Mouse (Mus musculus) inflammation-experienced regulatory T-cells, adult 6 months (primary cell): Measurements from ENCODE around the gene Catip. TPM values are rescaled to one million over a fixed set of nuclear protein-coding genes. Genes with fewer than 3 reads are reported as not detected.
A peak's percentile ranks its signal among the peaks of the same experiment; 100 is the strongest.
"Not testable (repeated sequence)": the region's sequence is repeated elsewhere in the genome, so short reads cannot be mapped to it uniquely, and the experiment has no call there.

ENCODE experiments used
- ATAC-seq: one replicate; pipeline ENCODE4 v1.8.0; 2017
- polyA plus RNA-seq, 3 experiments: library from polyadenylated mRNA; unstranded; fragments of 100-300 nt; shearing (Covaris generic); gene quantifications; one replicate each; pipeline ENCODE4 v1.2.1; 2017

Gene Catip
- polyA plus RNA-seq, 3 experiments from 2014 or later, result not detected

DNA sequence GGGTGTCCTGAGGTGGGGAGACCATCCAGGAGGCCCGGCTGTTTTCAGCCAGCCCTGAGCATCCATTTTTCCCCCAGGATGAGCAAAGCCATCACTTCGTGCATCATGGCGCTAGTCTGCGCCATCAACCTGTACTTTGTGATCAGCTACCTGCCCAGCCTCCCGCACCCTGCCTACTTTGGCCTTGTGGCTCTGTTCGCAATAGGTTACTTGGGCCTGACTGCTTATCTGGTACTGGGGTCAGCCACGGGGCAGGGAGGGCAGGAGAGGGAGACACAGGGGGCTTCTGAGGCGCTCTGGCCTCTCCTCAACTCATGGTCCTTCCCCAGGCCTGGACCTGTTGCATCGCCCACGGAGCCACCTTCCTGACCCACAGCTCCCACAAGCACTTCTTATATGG is 23.2 kb downstream of the Catip start:
- ATAC-seq, result no peak

DNA sequence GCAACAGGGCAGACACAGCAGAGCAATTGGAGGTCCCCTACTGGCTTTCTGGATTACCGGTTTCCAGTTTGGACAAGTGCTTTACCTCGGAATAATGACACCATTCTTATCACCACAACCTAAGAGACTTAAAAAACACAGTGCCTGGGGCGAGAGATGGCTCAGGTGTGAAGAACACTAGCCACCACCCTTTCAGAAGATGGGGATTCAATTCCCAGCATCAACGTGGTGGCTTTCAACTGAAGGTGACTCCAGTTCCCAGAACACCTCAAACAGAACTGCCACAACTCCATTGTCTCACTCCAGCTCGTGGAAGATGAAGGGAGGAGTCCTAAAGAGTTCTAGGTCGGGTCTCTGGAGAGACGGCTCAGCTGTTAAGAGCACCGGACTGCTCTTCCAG is 23.6 kb downstream of the Catip start:
- ATAC-seq, result no peak

DNA sequence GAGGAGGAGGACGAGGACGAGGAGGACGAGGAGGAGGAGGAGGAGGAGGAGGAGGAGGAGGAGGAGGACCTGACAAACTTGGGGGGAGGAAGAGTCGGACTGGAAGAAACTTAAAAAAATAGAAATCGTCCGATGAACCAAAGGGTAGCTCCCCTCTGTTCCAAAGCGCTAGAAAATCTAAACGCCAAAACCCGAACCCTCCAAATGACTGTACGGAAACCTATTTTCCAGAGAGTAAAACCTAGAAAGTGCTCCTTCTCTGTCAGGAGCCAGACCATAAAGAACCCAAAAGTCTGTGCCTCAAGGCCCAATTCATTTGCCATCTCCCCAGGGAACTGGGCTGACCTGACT is 24.4 kb downstream of the Catip start:
- ATAC-seq, result no peak

DNA sequence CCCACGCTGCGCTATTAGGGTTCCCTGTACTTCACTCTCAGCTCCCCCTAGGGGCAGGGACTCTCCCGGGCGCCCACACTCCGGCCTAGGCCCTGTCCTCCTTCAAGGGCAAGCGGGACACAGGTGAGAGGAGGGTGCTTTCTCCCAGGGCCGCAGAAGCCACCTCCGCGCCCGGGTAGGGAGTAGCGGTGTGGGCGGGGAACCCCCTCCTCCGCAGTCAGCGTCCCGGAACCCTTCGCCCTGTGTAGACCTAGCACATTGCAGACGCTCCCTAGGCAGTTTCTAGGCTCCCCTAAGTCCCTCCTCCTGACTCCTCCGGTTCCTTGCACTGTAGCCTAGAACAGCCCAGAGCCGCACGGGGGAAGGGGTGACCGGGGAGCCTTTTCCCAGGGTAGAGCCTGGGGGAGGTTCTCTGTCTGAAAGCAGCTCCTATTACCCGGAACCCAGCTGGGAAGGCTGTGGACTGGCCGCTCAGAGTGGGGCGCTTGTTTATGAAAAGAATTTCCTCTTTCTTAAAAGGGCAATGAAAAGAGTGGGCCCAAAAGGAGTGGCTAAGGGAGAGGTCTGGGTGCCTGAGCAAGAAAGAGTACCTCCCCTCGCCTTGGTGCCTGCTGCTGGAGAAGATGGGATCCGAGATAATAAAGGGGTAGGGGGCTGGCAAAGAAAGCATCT is 24.9 kb downstream of the Catip start:
- ATAC-seq, result peak; percentile 70

DNA sequence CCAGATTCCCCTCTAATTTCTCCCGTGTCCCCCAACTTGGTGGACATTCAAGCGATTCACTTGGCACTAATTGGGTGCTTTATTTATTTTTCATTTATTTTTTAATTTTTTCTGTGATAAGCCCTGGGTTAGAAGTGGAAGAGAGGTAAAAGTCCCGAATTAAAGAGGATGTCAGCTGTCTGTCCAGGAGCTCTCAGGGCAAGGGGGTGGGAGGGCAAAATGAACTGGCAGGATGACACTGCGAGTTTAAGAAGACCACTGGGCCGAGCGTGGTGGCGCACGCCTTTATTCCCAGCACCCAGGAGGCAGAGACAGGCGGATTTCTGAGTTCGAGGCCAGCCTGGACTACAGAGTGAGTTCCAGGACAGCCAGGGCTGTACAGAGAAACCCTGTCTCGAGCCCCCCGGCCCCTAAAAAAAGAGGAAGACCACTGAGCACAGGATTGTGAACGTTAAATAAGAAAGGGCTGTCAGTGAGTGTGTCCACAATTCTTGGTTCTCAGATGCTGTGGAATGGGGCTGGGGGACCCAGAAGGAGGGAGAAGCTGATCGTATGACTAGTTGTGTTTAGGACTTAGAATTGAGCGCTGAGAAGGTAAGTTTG is 25.6 kb downstream of the Catip start:
- no peak for ATAC-seq

DNA sequence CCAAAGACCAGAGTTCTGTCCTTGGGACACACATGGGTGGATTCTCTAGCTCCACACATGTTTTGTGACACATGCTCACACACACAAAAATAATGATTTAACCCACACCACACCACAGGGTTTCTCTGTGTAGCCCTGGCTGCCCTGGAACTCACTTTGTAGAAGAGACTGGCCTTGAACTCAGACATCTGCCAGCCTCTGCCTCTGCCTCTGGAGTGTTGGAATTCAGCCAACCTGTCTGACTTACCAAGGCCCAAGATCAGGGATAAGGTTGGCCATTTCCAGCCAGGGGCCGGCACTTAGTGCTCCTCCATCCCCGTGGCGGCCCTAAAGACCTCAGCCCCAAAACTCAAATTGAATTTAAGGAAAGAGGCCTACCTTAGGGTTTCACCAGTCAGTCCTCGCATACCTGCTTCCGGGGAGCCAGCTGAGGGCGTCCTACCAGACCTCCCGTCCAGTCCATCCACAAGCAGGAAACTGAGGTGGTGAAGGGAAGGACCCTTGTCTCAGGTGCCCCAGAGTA is 26.6 kb downstream of the Catip start:
- no peak for ATAC-seq

DNA sequence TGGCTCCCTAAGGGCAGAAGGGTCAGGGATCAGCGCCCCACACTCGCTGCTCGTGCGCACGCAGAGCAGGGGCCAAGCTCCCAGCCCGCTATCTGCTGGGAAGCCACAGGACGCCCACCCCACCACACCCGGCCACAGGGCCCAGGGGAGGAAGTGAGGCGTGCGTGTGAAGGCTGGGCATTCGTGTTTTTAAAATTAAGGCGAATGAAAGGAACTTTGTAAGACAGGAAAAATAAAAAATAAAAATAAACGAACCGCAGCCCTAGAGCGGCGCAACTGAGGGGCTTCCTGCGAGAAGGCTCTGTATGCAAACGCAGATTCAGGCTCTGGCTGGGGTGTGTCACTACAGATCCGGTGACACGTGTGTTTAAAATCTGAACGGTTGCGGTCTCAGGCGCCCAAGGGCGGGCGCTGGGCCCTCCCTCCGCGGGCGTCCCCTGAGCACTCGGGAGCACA is 28.0 kb downstream of the Catip start:
- ATAC-seq, result peak; percentile 41

DNA sequence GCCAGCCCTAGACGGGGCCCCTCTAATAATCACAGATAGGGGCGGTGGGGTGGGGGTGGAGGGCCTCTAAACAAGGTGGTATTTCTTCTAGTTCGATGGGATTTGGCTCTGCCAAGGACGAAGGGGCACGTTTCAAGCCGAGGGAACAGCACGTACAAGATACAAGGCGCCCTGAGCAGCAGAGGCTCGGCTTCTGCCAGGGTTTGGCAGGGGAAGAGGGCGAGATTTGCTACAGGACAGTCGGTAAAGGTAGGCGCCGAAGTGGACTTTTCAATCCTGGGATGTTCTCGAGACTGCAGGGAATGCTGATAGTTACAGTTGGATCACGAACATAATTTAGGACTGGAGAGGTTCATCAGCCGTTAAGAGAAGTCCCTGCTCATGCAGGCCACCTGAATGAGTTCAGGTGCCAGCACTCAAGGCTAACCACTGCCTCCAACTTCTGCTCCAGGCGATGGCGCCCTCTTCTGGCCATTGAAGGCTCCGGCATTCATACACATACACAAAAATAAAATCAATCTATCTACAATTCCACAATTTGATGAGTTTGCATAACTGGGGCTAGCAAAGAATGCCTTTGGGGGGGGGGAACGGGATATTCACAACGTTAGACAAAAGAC is 28.5 kb downstream of the Catip start:
- ATAC-seq, result no peak

DNA sequence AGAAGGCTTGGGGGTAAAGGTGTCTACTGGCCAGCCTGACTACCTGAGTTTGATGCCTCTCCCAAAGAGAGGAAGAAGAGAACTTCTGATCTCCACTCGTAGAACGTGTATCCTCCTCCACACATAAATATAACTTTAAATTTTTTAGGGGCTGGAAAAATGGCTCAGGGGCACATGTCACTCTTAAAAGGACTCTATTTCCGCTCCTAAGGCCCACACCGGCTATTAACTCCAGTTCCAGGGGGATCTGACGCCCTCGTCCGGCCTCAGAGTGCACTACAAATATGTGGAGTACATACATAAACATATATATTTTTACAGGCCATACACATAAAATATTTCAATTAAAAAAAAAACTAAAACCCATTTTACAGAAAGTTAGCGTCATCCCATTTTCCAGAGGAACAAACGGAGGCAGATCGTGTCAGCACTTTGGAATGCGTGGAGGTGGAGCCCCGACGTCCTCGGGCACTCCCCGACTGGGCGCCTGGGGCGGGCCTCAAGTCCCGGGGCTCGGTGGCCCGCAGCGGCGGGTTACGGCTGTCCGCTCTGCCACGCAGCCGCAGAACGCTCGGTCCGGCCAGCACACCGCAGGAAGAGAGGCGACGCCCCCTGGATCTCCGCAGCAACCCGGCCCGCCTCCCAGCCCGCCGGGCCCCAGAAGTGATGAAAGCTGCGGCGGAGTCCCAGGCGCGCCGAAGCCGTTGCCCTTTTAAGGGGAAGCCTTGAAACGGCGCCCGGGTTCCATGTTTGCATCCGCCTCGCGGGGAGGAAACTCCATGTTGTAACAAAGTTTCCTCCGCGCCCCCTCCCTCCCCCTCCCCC is 29.2 kb downstream of the Catip start, which contains the start of gene Ctdsp1:
Gene Ctdsp1, plus strand, starts transcription at position 586 of the 825 bp plus-strand sequence.
- peak; percentile 58 for ATAC-seq

DNA sequence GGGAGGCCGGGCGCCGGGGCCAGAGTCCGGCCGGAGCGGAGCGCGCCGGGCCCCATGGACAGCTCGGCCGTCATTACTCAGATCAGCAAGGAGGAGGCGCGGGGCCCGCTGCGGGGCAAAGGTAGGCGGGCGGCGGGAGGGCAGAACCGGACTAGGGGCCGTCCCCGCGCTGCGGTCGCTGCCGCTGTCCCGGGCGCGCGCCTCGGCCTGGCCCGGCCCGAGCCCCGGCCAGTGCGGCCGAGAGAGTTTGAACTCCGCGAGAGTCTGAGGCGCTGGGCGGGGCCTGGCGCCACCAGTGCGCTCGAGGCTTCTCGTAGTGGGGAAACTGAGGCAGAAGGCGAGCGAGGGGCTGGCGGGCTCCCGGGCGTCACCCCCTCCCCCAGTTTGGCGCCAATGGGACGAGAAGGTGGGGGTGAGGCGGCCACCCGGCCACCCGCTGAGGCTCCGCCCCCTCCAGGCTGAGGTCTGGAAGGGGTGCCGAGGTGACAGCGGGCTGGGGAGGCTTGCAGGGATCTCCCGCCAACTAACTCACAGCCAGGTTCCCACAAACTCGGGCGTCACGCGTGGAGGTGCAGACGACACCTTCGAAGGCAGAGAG is 30.0 kb downstream of the Catip start:
- peak; percentile 12 for ATAC-seq

DNA sequence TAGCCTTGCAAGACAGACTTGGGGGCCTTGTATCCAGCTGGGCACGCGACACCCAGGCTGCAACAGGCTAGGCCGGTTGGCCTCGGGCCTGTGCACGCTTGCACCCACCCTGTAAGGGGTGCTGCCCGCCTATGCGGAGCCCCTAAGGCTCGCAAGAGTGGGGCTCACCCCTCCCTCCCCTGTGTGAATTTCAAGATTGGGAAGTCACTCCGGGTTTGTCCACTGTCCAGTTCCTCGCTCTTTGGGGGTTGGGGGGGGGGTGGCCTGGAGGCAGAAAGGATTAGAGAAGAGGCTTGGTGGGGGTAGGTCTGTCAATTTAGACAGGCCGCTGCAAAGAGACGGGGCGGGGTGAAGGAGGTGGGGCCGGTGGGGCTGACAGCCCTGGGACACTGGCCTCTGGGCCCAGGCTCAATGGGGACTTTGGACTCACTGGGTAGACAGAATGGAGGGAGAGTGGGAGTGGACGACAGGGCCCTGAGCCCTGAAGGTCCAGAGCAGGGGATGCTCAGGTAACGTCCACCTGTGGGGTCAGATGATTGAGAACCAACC is 30.6 kb downstream of the Catip start:
- no peak for ATAC-seq

DNA sequence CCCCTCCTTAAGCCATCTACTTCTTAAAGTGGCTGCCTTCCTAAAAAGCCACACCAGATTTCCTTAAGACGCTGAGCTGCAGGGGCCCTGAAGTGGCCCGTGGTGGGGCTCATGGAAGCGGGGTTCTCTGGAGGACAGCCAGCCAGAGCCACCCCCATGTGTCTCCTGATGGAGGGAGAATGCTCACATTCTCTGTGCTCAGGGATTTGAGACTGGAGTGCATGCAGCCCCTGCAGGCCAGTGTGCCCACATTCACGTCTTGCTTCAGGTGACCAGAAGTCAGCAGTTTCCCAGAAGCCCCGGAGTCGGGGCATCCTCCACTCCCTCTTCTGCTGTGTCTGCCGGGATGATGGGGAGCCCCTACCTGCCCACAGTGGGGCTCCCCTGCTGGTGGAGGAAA is 31.1 kb downstream of the Catip start:
- ATAC-seq, result no peak

DNA sequence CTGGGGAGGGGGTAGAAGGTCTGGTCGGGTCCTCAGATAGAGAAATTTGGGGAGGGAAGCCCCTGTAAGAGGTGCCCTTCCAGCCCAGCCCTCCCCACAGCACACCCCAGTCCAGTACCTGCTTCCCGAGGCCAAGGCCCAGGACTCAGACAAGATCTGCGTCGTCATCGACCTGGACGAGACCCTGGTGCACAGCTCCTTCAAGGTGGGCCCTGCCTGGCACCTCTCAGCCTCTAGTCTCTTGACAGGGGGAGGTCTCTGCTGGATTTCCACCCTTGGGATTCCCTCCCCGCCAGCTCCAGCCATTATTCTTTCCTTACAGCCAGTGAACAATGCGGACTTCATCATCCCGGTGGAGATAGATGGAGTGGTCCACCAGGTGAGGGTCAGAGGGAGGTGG is 31.8 kb downstream of the Catip start:
- no peak for ATAC-seq

DNA sequence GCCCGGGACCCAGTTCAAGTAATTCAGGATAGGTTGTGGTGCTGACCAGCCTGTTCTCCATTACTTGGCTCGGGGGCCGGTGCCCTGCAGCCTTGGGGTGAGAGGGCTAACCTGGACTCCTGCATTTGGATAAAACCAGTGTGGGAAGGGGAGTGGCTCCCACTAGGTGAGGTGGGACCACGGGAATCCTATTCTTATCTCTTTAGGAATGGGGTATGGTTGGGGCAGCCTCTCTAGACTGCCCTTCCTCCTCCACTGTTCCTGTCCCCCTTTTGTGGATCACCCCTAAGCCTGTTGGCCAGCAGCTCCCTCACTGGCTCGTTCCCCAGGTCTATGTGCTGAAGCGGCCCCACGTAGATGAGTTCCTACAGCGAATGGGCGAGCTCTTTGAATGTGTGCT is 32.4 kb downstream of the Catip start:
- ATAC-seq, result no peak

DNA sequence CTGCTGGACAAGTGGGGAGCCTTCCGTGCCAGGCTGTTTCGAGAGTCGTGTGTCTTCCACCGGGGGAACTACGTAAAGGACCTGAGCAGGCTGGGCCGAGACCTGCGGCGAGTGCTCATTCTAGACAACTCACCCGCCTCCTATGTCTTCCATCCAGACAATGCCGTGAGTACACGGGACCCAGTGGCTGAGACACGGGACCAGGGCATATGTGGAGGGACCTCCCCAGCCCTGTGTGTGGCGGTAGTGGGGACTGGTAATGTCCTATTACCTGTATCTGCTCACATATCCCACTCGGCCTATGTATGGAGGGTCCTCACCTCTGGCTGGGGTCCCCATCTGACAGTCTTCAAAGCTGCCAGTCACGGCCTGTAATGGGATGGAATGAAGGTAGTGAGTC is 33.0 kb downstream of the Catip start:
- no peak for ATAC-seq

DNA sequence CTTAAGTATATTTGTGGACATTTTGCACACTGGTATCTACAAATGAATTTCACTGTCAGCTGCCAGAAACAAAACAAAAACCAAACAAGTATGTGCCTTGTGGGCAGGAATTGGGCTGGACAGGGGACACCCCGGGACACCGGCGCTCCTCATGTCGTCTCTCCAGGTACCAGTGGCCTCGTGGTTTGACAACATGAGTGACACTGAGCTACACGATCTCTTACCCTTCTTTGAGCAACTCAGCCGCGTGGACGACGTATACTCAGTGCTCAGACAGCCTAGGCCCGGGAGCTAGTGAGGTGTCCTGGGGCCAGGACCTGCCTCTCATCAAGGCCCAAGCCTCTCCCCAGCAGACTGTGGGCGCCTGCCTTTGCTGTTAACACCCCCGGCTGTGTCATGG is 33.4 kb downstream of the Catip start:
- ATAC-seq, result no peak

DNA sequence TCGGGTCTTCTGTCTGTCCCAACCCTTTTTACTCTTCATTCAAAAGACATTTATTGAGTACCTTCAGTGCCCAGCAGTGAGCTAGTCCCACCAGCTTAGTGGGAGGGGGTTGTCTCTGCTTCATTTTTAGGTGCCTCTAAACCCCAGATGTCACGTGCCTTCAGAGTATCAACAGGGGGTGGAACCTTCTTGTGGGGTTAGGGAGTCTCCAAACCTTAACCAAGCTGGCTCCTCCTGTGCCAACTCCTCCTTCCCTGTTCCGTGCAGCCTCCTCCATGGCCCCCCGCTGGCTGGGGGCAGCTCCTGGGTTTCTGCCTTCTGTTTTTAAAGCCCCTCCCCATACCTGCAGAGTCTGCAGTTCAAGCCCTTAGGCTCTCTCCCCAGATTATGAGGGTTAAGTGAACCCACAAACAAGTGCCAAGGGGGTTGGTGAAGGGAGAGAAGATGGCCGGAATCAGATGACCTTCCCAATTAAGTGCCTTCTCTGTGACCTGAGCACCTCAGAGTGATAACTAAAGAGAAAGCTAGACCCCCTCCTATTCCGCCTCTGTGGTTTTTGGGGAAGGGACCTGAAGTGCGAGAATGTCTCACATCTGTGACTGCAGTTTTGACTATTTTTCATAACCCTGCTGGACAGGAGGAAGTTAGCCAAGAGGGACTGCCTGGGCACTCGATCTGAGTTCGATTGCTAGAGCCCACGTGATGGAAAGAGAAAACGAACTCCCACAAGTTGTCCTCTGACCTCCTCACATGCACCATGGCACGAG is 34.7 kb downstream of the Catip start:
- not testable (repeated sequence) for ATAC-seq

DNA sequence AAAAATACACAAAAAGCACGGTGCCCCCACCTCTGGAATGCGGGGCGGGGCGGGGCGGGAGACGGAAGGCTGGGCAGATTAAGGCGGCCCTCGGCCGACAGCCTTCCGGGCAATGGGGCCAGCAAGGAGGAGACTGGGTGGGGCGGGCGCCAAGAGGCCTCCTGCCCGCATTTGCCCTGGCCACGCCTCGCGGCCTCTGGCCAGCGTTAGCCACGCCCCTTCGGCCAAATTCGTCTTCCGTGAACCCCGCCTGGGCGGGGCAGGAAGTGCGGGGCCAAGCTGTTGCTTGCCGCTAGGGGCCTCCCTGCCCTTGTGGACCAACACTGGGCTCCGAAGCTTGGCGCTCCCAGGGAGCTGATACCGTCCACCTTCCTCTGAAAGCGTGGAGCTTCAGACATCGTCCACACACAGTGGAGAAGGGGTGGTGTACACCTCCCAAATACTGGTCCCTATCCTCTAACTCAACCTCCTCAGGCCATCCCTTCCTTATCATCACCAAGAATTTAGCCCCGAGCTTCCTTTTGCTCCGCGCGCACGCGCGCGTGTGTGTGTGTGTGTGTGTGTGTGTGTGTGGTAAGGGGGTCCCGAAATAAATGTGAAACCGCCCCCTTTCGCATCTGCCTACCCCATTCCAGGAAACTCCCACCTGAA is 35.5 kb downstream of the Catip start:
- peak; percentile 71 for ATAC-seq

DNA sequence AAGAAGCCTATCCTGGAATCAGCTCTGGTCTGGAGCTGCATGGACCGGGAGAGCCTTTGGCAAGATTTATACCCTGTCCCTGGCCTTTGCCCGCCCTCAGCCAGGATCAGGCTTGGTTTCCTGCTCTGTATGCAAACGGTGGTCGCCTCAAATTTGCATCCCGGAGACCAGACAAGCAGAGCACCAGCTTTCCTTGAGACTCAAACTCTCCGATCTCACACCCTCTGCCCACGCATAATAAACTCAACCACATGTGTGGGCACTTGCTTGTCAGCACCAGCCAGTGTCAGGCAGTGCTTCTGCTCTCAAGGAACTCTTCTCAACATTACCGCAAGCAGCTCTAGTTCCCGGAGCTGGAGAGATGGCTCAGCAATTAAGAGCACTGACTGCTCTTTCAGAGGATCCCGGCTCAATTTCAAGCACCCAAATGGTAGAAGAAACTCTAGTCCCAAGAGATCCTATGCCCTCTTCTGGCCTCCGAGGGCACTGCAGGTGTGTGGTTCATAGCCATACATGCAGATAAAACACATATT is 36.1 kb downstream of the Catip start:
- peak; percentile 64 for ATAC-seq

DNA sequence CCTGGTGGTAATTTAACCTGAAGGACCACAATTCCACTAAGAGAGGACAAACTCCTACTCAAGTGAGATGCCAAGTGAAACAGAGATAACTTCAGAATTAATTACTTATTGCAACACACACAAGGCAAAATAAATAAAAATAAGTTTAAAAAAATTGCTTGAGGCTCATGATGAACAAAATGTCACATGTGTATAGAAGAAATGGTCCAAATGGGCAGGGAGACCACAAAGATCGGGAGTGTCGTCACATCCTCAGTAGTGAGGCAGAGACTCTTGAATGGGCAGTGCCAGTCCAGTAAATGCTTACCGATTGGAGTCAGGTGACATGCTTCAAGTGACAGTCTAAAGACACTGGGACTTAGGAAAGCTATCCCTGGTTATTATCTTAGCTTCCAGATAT is 38.6 kb downstream of the Catip start:
- no peak for ATAC-seq
